Comparison of ENCODE assay signal across 28 mouse cellular contexts in genomic region chr6:58916498-58916897, GRCm38 (mm10). TPM values are rescaled to one million over a fixed set of nuclear protein-coding genes. Genes with fewer than 3 reads are reported as not detected.
DNase-seq lines count a peak whose midpoint lies in the region; ATAC-seq and TF ChIP-seq lines count a peak whose summit lies in the region.
"Had no signal": no experiment of that assay in that cellular context is flagged by ENCODE, and none has a peak within 500 bp of the region (broad histone marks: within the 10 kb centered on the region; RNA-seq: fewer than 3 reads in every experiment).

No protein-coding gene starts in this region.

- no peaks in the 10 kb centered on the region for H3K36me3 ChIP-seq in liver, embryonic 15.5 days (replicated peaks)
- H3K36me3 ChIP-seq in megakaryocyte, embryonic 14.5 days (replicated peaks; ENCODE audit: low read length), result peaks cover 7% of the 10 kb centered on the region
- H3K36me3 ChIP-seq in thymus, adult 2 months (ENCODE audit: control insufficient read depth, insufficient read depth, low read length), result peaks cover 17% of the 10 kb centered on the region

- no peaks in the 10 kb centered on the region for H3K4me1 ChIP-seq in liver, embryonic 15.5 days (replicated peaks)
- peaks cover 7% of the 10 kb centered on the region for H3K4me1 ChIP-seq in megakaryocyte, embryonic 14.5 days
- peaks cover 4% of the 10 kb centered on the region; the same call in 1 of the 2 replicates for H3K4me1 ChIP-seq in thymus, adult 2 months (replicated peaks; ENCODE audit: control insufficient read depth, insufficient read depth, low read length)
- H3K4me1 ChIP-seq: limb, embryonic 12.5 days had no signal

- no peak overlapping the region for H3K27ac ChIP-seq in liver, embryonic 15.5 days (replicated peaks)
- no peak overlapping the region for H3K27ac ChIP-seq in thymus, adult 2 months (ENCODE audit: control insufficient read depth, insufficient read depth, low read length)
- H3K27ac ChIP-seq: gastrocnemius, adult 2 months; heart, adult 2 months; limb, embryonic 12.5 days; liver, embryonic 14.5 days; stomach, postnatal 0 days had no signal

- 0 out of 2 replicates have a peak, but pooled peaks have one; percentile 22 for ATAC-seq in liver, embryonic 15.5 days (ENCODE audit: insufficient read depth)
- ATAC-seq: CD4-positive, CD25-positive, alpha-beta regulatory T cell, adult 4 months; forebrain, embryonic 16.5 days; hindbrain, embryonic 16.5 days; midbrain, embryonic 16.5 days had no signal

- 25% methylated on average over 5 of the region's 5 CpGs for WGBS in liver, embryonic 15.5 days (ENCODE audit: insufficient replicate concordance)
- 24% methylated on average over 5 of the region's 5 CpGs for WGBS in thymus, adult 2 months

- no peak overlapping the region for H3K9ac ChIP-seq in liver, embryonic 15.5 days
- H3K9ac ChIP-seq: limb, embryonic 12.5 days; liver, embryonic 14.5 days had no signal

- no peaks in the 10 kb centered on the region for H3K27me3 ChIP-seq in liver, embryonic 15.5 days
- H3K27me3 ChIP-seq in megakaryocyte, embryonic 14.5 days (replicated peaks), result no peaks in the 10 kb centered on the region
- no peaks in the 10 kb centered on the region for H3K27me3 ChIP-seq in thymus, adult 2 months (ENCODE audit: control insufficient read depth, insufficient read depth, low read length)
- H3K27me3 ChIP-seq: limb, embryonic 12.5 days had no signal

- no peak for TF ChIP-seq POLR2A in thymus, adult 2 months (IDR thresholded peaks at IDR 0.05; ENCODE audit: control insufficient read depth, extremely low read depth, insufficient read depth, low read length, poor library complexity)

- TF ChIP-seq CTCF in thymus, adult 2 months (IDR thresholded peaks at IDR 0.05; ENCODE audit: borderline replicate concordance, control insufficient read depth, extremely low read depth, insufficient read depth, low read length, poor library complexity), result no peak

- H3K9me3 ChIP-seq in liver, embryonic 15.5 days (replicated peaks), result no peaks in the 10 kb centered on the region
- no peaks in the 10 kb centered on the region for H3K9me3 ChIP-seq in megakaryocyte, embryonic 14.5 days
- H3K9me3 ChIP-seq: limb, embryonic 12.5 days had no signal

- DNase-seq in 416B (ENCODE audit: low read depth) (peak; percentile 84), MEL-GATA-1-ER (ENCODE audit: extremely low read depth, low read depth) (peak; percentile 56)
- no peak for DNase-seq in thymus, adult 18-20 months
- DNase-seq in urinary bladder, adult 2 months (ENCODE audit: low spot score), result no peak
- no peak for DNase-seq in thymus, adult 2 months
- DNase-seq in ovary, postnatal 14 days (ENCODE audit: low spot score), result no peak
- DNase-seq: adrenal gland, adult 8-10 months; cerebellum, adult 11 months; cerebellum, adult 9-10 months; gastrocnemius, adult 2 months; gastrocnemius, postnatal 36 days; heart, adult 2 months; heart, postnatal 14 days; kidney, adult 18-20 months; lung, postnatal 36 days; right cerebral cortex, postnatal 4 days; thymus, postnatal 4 days had no signal

- no peak overlapping the region for H3K4me2 ChIP-seq in liver, embryonic 15.5 days
- H3K4me2 ChIP-seq: limb, embryonic 12.5 days; midbrain, embryonic 11.5 days had no signal

- H3K4me3 ChIP-seq in liver, embryonic 15.5 days (replicated peaks), result no peak overlapping the region
- peak overlapping the region; percentile 15 for H3K4me3 ChIP-seq in megakaryocyte, embryonic 14.5 days (replicated peaks)
- H3K4me3 ChIP-seq in thymus, adult 2 months (ENCODE audit: control insufficient read depth, insufficient read depth, low read length), result no peak overlapping the region
- H3K4me3 ChIP-seq: erythroblast, embryonic 14.5 days; gastrocnemius, adult 2 months; heart, adult 2 months; limb, embryonic 12.5 days had no signal

RNA-seq across cellular contexts. Expression of gene Nap1l5, which starts 9.6 kb away (rescaled TPM):
- 0.06 and 0.10 TPM in 2 replicates for polyA plus RNA-seq in liver, embryonic 15.5 days (2015; fragmentation: Nextera tagmentation; extraction: Ambion mirVana)
- polyA plus RNA-seq in megakaryocyte, embryonic 14.5 days (2012; ENCODE audit: insufficient read depth, low replicate concordance), result not detected in 2 replicates
- 3.9 and 5.6 TPM in 2 replicates for polyA plus RNA-seq in urinary bladder, adult 2 months (2012; rRNA removed)
- 0.09 TPM in 1 of 2 replicates, not detected in the other for polyA plus RNA-seq in thymus, adult 2 months (2012; rRNA removed)
- polyA plus RNA-seq: CD4-positive, CD25-positive, alpha-beta regulatory T cell, adult 4 months; erythroblast, embryonic 14.5 days had no signal

Comparison
In these comparisons a context has a peak if more than half of its experiments do, and no peak if none do; other contexts are left out.
1. DNase-seq: peak in 416B (single experiment) and MEL-GATA-1-ER (single experiment); none in thymus, adult 18-20 months (0 of 2), urinary bladder, adult 2 months (single experiment), thymus, adult 2 months (single experiment) and ovary, postnatal 14 days (single experiment).